Mouse (Mus musculus): ENCODE data around the gene 1600014C23Rik. TPM values are rescaled to one million over a fixed set of nuclear protein-coding genes. Genes with fewer than 3 reads are reported as not detected.

The 1600014C23Rik gene
- polyA plus RNA-seq, 1 experiment from 2014 or later = not detected

DNA sequence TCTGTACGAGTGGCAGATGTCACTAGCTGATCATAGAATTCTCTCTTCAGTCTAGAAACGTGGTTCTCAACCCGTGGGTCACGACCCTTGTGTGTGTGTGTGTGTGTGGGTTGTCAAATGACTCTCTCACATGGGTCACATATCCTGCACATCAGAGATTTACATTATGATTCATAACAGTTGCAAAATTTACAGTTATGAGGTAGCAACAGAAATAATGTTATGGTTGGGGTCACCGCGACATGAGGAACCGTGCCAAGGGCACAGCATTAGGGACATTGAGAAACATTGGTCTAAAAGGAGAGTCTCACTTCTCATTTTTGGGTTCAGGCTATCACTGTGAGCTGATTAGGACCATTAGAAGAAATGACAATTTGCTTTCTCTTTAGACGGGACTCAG lies 24.3 kb upstream of the 1600014C23Rik start:
- H3K4me1 ChIP-seq (replicated peaks; ENCODE audit: control insufficient read depth, insufficient read depth, low read length) = no peaks in the 10 kb centered on the region; the same call in 1 of the 2 replicates
- DNase-seq (ENCODE audit: low spot score) (no peak), ATAC-seq (replicated peaks; ENCODE audit: low FRiP score) (no peak)
- H3K27me3 ChIP-seq (replicated peaks; ENCODE audit: control insufficient read depth, insufficient read depth, low read length) = no peaks in the 10 kb centered on the region; the same call in 1 of the 2 replicates
- H3K36me3 ChIP-seq (ENCODE audit: control insufficient read depth, insufficient read depth, low read length) = no peaks in the 10 kb centered on the region
- H3K27ac ChIP-seq (ENCODE audit: low read depth, low read length) = no peak overlapping the region
- 75% methylated on average over 8 of the region's 8 CpGs for WGBS
- no peak overlapping the region for H3K4me3 ChIP-seq (ENCODE audit: low read depth, low read length)
- H3K9ac ChIP-seq (ENCODE audit: low read depth, low read length) = no peak overlapping the region
- no peaks in the 10 kb centered on the region for H3K9me3 ChIP-seq (ENCODE audit: control insufficient read depth, low read length)
- no peak overlapping the region for H3K4me2 ChIP-seq

GRCm38 (mm10) chr17:45756831-45757230 lies 23.2 kb upstream of the 1600014C23Rik start:
- ATAC-seq (replicated peaks; ENCODE audit: low FRiP score) (no peak), DNase-seq (ENCODE audit: low spot score) (no peak)

DNA sequence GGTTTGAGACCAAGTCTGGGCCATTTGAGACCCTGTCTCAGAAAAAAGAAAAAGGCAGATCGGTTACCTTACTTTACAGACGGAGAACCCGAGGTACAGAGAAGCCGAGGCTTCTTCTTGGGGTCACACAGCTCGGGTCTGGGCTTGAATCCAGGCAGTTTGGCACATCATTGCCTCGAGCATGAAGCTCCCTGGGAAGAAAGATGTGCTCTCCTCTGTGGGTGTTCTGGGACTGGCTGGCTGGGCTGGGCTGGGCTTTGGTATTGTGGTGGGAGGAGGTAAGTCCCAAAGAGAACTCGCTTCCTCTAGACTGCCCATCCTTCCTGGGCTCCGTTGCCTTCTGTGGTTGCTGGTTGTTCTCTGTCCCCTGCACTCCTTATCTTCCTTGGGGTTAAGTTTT lies 22.7 kb upstream of the 1600014C23Rik start:
- no peak overlapping the region for H3K27ac ChIP-seq (ENCODE audit: low read depth, low read length)
- ATAC-seq (replicated peaks; ENCODE audit: low FRiP score) (no peak), DNase-seq (ENCODE audit: low spot score) (no peak)
- no peaks in the 10 kb centered on the region; the same call in none of the 2 replicates for H3K4me1 ChIP-seq (replicated peaks; ENCODE audit: control insufficient read depth, insufficient read depth, low read length)
- no peak overlapping the region for H3K4me2 ChIP-seq
- H3K4me3 ChIP-seq (ENCODE audit: low read depth, low read length) = no peak overlapping the region
- no peaks in the 10 kb centered on the region for H3K36me3 ChIP-seq (ENCODE audit: control insufficient read depth, insufficient read depth, low read length)
- WGBS = 67% methylated on average over 8 of the region's 8 CpGs
- H3K27me3 ChIP-seq (replicated peaks; ENCODE audit: control insufficient read depth, insufficient read depth, low read length) = no peaks in the 10 kb centered on the region; the same call in 1 of the 2 replicates
- H3K9me3 ChIP-seq (ENCODE audit: control insufficient read depth, low read length) = no peaks in the 10 kb centered on the region
- H3K9ac ChIP-seq (ENCODE audit: low read depth, low read length) = no peak overlapping the region

More at GRCm38 (mm10) chr17:45756831-45757230, 23.2 kb upstream of the 1600014C23Rik start:
- no peaks in the 10 kb centered on the region for H3K36me3 ChIP-seq (ENCODE audit: control insufficient read depth, insufficient read depth, low read length)
- no peaks in the 10 kb centered on the region; the same call in none of the 2 replicates for H3K4me1 ChIP-seq (replicated peaks; ENCODE audit: control insufficient read depth, insufficient read depth, low read length)
- H3K4me3 ChIP-seq (ENCODE audit: low read depth, low read length) = no peak overlapping the region
- no peaks in the 10 kb centered on the region; the same call in 1 of the 2 replicates for H3K27me3 ChIP-seq (replicated peaks; ENCODE audit: control insufficient read depth, insufficient read depth, low read length)
- H3K27ac ChIP-seq (ENCODE audit: low read depth, low read length) = no peak overlapping the region
- no peaks in the 10 kb centered on the region for H3K9me3 ChIP-seq (ENCODE audit: control insufficient read depth, low read length)
- no peak overlapping the region for H3K9ac ChIP-seq (ENCODE audit: low read depth, low read length)
- WGBS = 58% methylated on average over 5 of the region's 5 CpGs
- no peak overlapping the region for H3K4me2 ChIP-seq

DNA sequence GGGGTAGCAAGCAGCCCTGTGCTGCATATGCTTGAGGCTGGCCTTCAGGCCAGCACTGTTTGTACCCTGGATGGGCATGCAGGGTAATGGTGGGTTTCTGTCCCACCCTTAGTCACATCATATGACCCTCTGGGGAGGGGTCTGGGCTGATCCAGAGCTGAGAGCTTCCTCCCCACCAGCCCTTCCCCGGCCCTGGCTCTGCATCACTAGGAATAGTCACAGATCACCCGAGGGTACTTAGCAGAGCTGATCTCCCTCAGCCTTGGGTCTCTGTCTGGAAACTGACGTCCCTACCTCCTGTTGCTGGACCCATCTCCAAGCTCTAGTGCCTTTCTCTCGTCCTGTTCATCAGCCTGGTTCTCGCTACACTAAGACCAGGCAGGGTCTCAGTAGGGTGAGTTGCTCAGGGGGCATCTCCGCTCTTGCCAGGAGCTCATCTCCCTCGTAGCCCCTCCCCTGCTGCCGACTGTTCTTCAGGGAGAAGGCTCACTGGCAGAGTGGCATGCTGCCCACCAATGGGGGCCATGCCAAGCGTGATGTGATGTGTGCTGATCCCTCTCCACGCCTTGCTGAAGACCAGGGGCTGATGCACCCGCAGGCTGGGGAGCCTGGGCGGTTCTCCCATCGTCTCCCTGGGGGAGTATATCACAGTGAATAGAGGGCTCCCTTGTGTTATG lies 20.7 kb upstream of the 1600014C23Rik start:
- 82% methylated on average over 13 of the region's 13 CpGs for WGBS
- H3K36me3 ChIP-seq (ENCODE audit: control insufficient read depth, insufficient read depth, low read length) = no peaks in the 10 kb centered on the region
- H3K27me3 ChIP-seq (replicated peaks; ENCODE audit: control insufficient read depth, insufficient read depth, low read length) = no peaks in the 10 kb centered on the region; the same call in 1 of the 2 replicates
- H3K4me3 ChIP-seq (ENCODE audit: low read depth, low read length) = no peak overlapping the region
- H3K9ac ChIP-seq (ENCODE audit: low read depth, low read length) = no peak overlapping the region
- H3K27ac ChIP-seq (ENCODE audit: low read depth, low read length) = no peak overlapping the region
- no peak for DNase-seq (ENCODE audit: low spot score)
- no peaks in the 10 kb centered on the region; the same call in none of the 2 replicates for H3K4me1 ChIP-seq (replicated peaks; ENCODE audit: control insufficient read depth, insufficient read depth, low read length)
- H3K9me3 ChIP-seq (ENCODE audit: control insufficient read depth, low read length) = no peaks in the 10 kb centered on the region
- H3K4me2 ChIP-seq = no peak overlapping the region
- ATAC-seq (replicated peaks; ENCODE audit: low FRiP score) = no peak

GRCm38 (mm10) chr17:45752678-45753077 lies 19.0 kb upstream of the 1600014C23Rik start:
- H3K27me3 ChIP-seq (replicated peaks; ENCODE audit: control insufficient read depth, insufficient read depth, low read length) = no peaks in the 10 kb centered on the region; the same call in 1 of the 2 replicates
- no peaks in the 10 kb centered on the region for H3K9me3 ChIP-seq (ENCODE audit: control insufficient read depth, low read length)
- 23% methylated on average over 11 of the region's 11 CpGs for WGBS
- ATAC-seq (replicated peaks; ENCODE audit: low FRiP score) = no peak
- H3K36me3 ChIP-seq (ENCODE audit: control insufficient read depth, insufficient read depth, low read length) = no peaks in the 10 kb centered on the region
- H3K27ac ChIP-seq (ENCODE audit: low read depth, low read length) = no peak overlapping the region
- H3K4me1 ChIP-seq (replicated peaks; ENCODE audit: control insufficient read depth, insufficient read depth, low read length) = peaks cover 11% of the 10 kb centered on the region
- no peak overlapping the region for H3K4me3 ChIP-seq (ENCODE audit: low read depth, low read length)
- no peak overlapping the region for H3K9ac ChIP-seq (ENCODE audit: low read depth, low read length)
- H3K4me2 ChIP-seq = no peak overlapping the region
- DNase-seq (ENCODE audit: low spot score) = no peak

- 65% methylated on average over 8 of the region's 8 CpGs for WGBS
- no peak for ATAC-seq (replicated peaks; ENCODE audit: low FRiP score)
- H3K27ac ChIP-seq (ENCODE audit: low read depth, low read length) = no peak overlapping the region
- no peak for DNase-seq (ENCODE audit: low spot score)
- H3K9ac ChIP-seq (ENCODE audit: low read depth, low read length) = no peak overlapping the region
- H3K9me3 ChIP-seq (ENCODE audit: control insufficient read depth, low read length) = no peaks in the 10 kb centered on the region
- H3K4me2 ChIP-seq = no peak overlapping the region
- H3K4me3 ChIP-seq (ENCODE audit: low read depth, low read length) = no peak overlapping the region
- H3K27me3 ChIP-seq (replicated peaks; ENCODE audit: control insufficient read depth, insufficient read depth, low read length) = no peaks in the 10 kb centered on the region; the same call in 1 of the 2 replicates
- H3K4me1 ChIP-seq (replicated peaks; ENCODE audit: control insufficient read depth, insufficient read depth, low read length) = peaks cover 17% of the 10 kb centered on the region
- H3K36me3 ChIP-seq (ENCODE audit: control insufficient read depth, insufficient read depth, low read length) = no peaks in the 10 kb centered on the region
These were observed 18.4 kb upstream of the 1600014C23Rik start for GRCm38 (mm10) chr17:45752053-45752452.

DNA sequence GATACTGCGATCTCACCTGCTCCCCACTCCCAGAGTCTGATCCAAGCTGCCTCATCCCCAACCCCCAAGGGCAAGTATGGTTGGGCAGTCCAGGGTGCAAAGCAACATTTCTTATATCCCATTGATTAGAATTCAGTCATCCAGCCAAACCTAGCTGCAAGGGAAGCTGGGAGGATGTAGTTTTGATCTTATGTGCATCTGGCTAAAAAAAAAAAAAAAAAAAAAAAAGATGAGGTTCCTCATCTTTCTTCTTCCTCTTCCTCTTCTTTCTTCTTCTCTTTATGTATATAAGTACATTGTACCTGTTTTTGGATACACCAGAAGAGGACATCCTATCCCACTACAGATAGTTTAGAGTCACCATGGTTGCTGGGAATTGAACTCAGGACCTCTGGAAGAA lies 17.7 kb upstream of the 1600014C23Rik start:
- Histone ChIP-seq H3K4me1 (replicated peaks; ENCODE audit: control insufficient read depth, insufficient read depth, low read length) (peaks cover 22% of the 10 kb centered on the region), H3K27me3 (replicated peaks; ENCODE audit: control insufficient read depth, insufficient read depth, low read length) (no peaks in the 10 kb centered on the region; the same call in 1 of the 2 replicates), H3K36me3 (ENCODE audit: control insufficient read depth, insufficient read depth, low read length) (no peaks in the 10 kb centered on the region), H3K27ac (ENCODE audit: low read depth, low read length) (no peak overlapping the region), H3K4me3 (ENCODE audit: low read depth, low read length) (no peak overlapping the region), H3K4me2 (no peak overlapping the region), H3K9me3 (ENCODE audit: control insufficient read depth, low read length) (no peaks in the 10 kb centered on the region), H3K9ac (ENCODE audit: low read depth, low read length) (no peak overlapping the region)
- 86% methylated on average over 1 of the region's 1 CpGs for WGBS
- no peak for ATAC-seq (replicated peaks; ENCODE audit: low FRiP score)
- no peak for DNase-seq (ENCODE audit: low spot score)

DNA sequence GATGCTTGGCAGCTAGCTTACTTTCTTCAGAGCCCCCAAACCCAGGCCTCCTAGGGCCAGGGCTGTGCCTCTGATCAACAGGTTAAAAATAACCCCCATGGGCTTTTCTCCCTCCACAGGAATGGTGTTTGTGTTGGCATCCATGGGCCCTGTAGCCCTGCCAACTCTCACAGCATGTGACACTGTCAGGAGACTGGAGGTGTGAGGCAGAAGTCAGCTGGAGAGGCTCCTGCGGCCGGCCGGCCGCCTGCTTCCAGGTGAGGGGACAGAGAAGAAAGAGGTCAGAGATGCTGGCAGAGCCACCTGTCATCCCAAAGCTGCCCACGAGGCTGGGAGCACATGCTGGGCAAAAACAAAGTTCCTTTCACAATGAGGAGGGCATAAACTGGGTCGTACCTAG lies 15.5 kb upstream of the 1600014C23Rik start:
- Histone ChIP-seq H3K27me3 (replicated peaks; ENCODE audit: control insufficient read depth, insufficient read depth, low read length) (no peaks in the 10 kb centered on the region; the same call in 1 of the 2 replicates), H3K9ac (ENCODE audit: low read depth, low read length) (no peak overlapping the region), H3K36me3 (ENCODE audit: control insufficient read depth, insufficient read depth, low read length) (no peaks in the 10 kb centered on the region), H3K4me1 (replicated peaks; ENCODE audit: control insufficient read depth, insufficient read depth, low read length) (peaks cover 31% of the 10 kb centered on the region), H3K4me2 (no peak overlapping the region; the same call in 1 of the 2 replicates), H3K4me3 (ENCODE audit: low read depth, low read length) (no peak overlapping the region), H3K27ac (ENCODE audit: low read depth, low read length) (no peak overlapping the region), H3K9me3 (ENCODE audit: control insufficient read depth, low read length) (no peaks in the 10 kb centered on the region)
- DNase-seq (ENCODE audit: low spot score) (no peak), ATAC-seq (replicated peaks; ENCODE audit: low FRiP score) (no peak)
- 72% methylated on average over 6 of the region's 6 CpGs for WGBS

Data from liver, embryonic 11.5 days (tissue).